Mouse (Mus musculus) E14TG2a.4 (cell line): ENCODE results near the gene Slc15a5.

Experiments used
- H3K27me3 ChIP-seq: 2 replicates; pipeline ENCODE4 v1.6.1; 2014; ENCODE audit warnings: low read length, control low read depth; ENCODE audit not compliant: insufficient read depth
- H3K36me3 ChIP-seq: 2 replicates; pipeline ENCODE4 v1.6.1; 2014; ENCODE audit warnings: low read length, control low read depth; ENCODE audit not compliant: insufficient read depth
- H3K4me1 ChIP-seq: replicated peaks from 2 replicates; pipeline ENCODE4 v1.6.1; 2014; ENCODE audit warnings: low read depth, low read length, control low read depth
- H3K4me3 ChIP-seq: replicated peaks from 2 replicates; pipeline ENCODE4 v1.5.1; 2014; ENCODE audit warnings: mild to moderate bottlenecking, low read length
- H3K9me3 ChIP-seq: 2 replicates; pipeline ENCODE4 v1.6.1; 2014; ENCODE audit warnings: low read length, control low read depth
- CTCF ChIP-seq: conservative IDR thresholded peaks from 2 replicates; pipeline ENCODE4 v1.5.1; 2014; ENCODE audit warnings: low read length
- NANOG ChIP-seq: IDR thresholded peaks from 2 replicates; pipeline ENCODE4 v1.6.1; 2014; ENCODE audit warnings: borderline replicate concordance, low read length, mixed read lengths
- POU5F1 ChIP-seq: IDR thresholded peaks from 2 replicates; pipeline ENCODE4 v1.6.1; 2014; ENCODE audit warnings: low read length, borderline replicate concordance

The Slc15a5 gene

GRCm38 (mm10) chr6:137935857-137936256, 143.9 kb downstream of the Slc15a5 start:
- no peak overlapping the region for H3K4me3 ChIP-seq
- TF ChIP-seq NANOG = no peak
- no peak for TF ChIP-seq CTCF
- TF ChIP-seq POU5F1 = no peak
- H3K9me3 ChIP-seq = no peaks in the 10 kb centered on the region
- H3K36me3 ChIP-seq = no peaks in the 10 kb centered on the region
- H3K4me1 ChIP-seq = 0 out of 2 replicates have a peak, but pooled peaks cover 5% of the 10 kb centered on the region
- no peaks in the 10 kb centered on the region for H3K27me3 ChIP-seq

- Histone ChIP-seq H3K27me3 (no peaks in the 10 kb centered on the region), H3K9me3 (no peaks in the 10 kb centered on the region), H3K36me3 (no peaks in the 10 kb centered on the region), H3K4me1 (0 out of 2 replicates have a peak, but pooled peaks cover under 1% of the 10 kb centered on the region), H3K4me3 (no peak overlapping the region)
- TF ChIP-seq POU5F1 = no peak
- TF ChIP-seq CTCF = no peak
- TF ChIP-seq NANOG = no peak
Observed at GRCm38 (mm10) chr6:137935341-137935740, 144.4 kb downstream of the Slc15a5 start.

DNA sequence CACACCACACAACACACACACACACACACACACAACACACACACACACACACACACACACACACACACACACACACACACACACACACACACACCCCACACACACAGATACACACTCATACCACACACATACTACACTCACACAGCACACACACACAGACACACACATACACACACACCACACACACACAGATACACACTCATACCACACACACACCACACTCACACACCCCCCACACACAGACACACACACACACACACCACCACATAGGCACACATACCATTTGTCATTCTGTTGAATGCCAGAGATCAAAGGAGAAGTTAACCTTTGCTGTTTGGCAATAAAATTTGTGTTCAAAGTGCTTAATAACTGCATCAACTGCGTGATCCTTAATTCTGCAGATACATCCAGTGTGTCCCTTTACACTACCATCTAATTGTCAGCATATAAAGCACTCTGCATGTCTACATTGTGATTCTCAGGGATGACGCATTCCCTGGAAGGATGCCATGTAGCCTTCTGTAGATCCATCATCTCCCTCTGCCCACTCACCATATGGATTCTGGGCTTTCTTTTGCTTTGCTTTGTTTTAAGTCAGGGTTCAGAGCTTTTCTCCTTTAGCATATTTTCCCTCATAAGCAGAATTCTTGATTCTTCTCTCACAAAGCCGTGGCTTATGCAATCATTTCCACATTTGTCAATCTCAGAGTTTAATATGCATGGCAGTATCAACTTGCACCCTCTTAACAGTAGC, 145.0 kb downstream of the Slc15a5 start:
- Histone ChIP-seq H3K4me3 (no peak overlapping the region), H3K4me1 (no peaks in the 10 kb centered on the region), H3K27me3 (no peaks in the 10 kb centered on the region), H3K36me3 (no peaks in the 10 kb centered on the region), H3K9me3 (no peaks in the 10 kb centered on the region)
- no peak for TF ChIP-seq POU5F1
- no peak for TF ChIP-seq CTCF
- TF ChIP-seq NANOG = no peak
